Comparison of ENCODE assay signal across 29 mouse cellular contexts in genomic region chr5:118567395-118567794, GRCm38 (mm10). TPM values are rescaled to one million over a fixed set of nuclear protein-coding genes. Genes with fewer than 3 reads are reported as not detected.
DNase-seq lines count a peak whose midpoint lies in the region; ATAC-seq and TF ChIP-seq lines count a peak whose summit lies in the region.
"Had no signal": no experiment of that assay in that cellular context is flagged by ENCODE, and none has a peak within 500 bp of the region (broad histone marks: within the 10 kb centered on the region; RNA-seq: fewer than 3 reads in every experiment).

No protein-coding gene starts in this region.

- H3K27me3 ChIP-seq in forebrain, embryonic 11.5 days (ENCODE audit: control insufficient read depth, insufficient read depth, low read length): no peaks in the 10 kb centered on the region
- H3K27me3 ChIP-seq in forebrain, embryonic 13.5 days: no peaks in the 10 kb centered on the region
- H3K27me3 ChIP-seq in neural tube, embryonic 12.5 days (replicated peaks): no peaks in the 10 kb centered on the region
- H3K27me3 ChIP-seq in forebrain, embryonic 14.5 days (replicated peaks; ENCODE audit: control insufficient read depth, insufficient read depth, low read length): no peaks in the 10 kb centered on the region
- H3K27me3 ChIP-seq: heart, embryonic 12.5 days; hindbrain, embryonic 13.5 days; liver, embryonic 15.5 days; neural tube, embryonic 15.5 days; stomach, embryonic 15.5 days had no signal

- H3K9me3 ChIP-seq in forebrain, embryonic 11.5 days (ENCODE audit: control insufficient read depth, low read length): no peaks in the 10 kb centered on the region
- no peaks in the 10 kb centered on the region for H3K9me3 ChIP-seq in forebrain, embryonic 13.5 days (replicated peaks)
- no peaks in the 10 kb centered on the region for H3K9me3 ChIP-seq in neural tube, embryonic 12.5 days
- no peaks in the 10 kb centered on the region for H3K9me3 ChIP-seq in forebrain, embryonic 14.5 days (replicated peaks; ENCODE audit: control insufficient read depth, low read length)
- H3K9me3 ChIP-seq: heart, embryonic 12.5 days; hindbrain, embryonic 13.5 days; liver, embryonic 15.5 days; neural tube, embryonic 15.5 days; stomach, embryonic 15.5 days had no signal

- H3K36me3 ChIP-seq in forebrain, embryonic 11.5 days (ENCODE audit: control insufficient read depth, insufficient read depth, low read length): no peaks in the 10 kb centered on the region
- H3K36me3 ChIP-seq in forebrain, embryonic 13.5 days (ENCODE audit: poor library complexity, severe bottlenecking): no peaks in the 10 kb centered on the region
- H3K36me3 ChIP-seq in neural tube, embryonic 12.5 days: no peaks in the 10 kb centered on the region
- H3K36me3 ChIP-seq in forebrain, embryonic 14.5 days (ENCODE audit: control insufficient read depth, insufficient read depth, low read length): no peaks in the 10 kb centered on the region
- H3K36me3 ChIP-seq: heart, embryonic 12.5 days; hindbrain, embryonic 13.5 days; neural tube, embryonic 15.5 days; stomach, embryonic 15.5 days had no signal

- no peak overlapping the region for H3K27ac ChIP-seq in forebrain, embryonic 11.5 days (ENCODE audit: low read depth, low read length)
- no peak overlapping the region for H3K27ac ChIP-seq in forebrain, embryonic 13.5 days
- H3K27ac ChIP-seq in neural tube, embryonic 12.5 days: no peak overlapping the region
- H3K27ac ChIP-seq in forebrain, embryonic 14.5 days (ENCODE audit: low read depth, low read length): no peak overlapping the region
- H3K27ac ChIP-seq in gastrocnemius, adult 2 months: no peak overlapping the region
- H3K27ac ChIP-seq: hindbrain, embryonic 13.5 days; liver, embryonic 15.5 days; neural tube, embryonic 15.5 days; stomach, embryonic 15.5 days had no signal

- TF ChIP-seq CTCF in gastrocnemius, adult 2 months (IDR thresholded peaks at IDR 0.05): no peak

- H3K4me2 ChIP-seq in forebrain, embryonic 11.5 days (ENCODE audit: low read depth, low read length, severe bottlenecking): 0 out of 2 replicates have a peak overlapping the region, but pooled peaks have one; percentile 6
- H3K4me2 ChIP-seq in forebrain, embryonic 13.5 days: no peak overlapping the region
- peak overlapping the region; percentile 24; the same call in 1 of the 2 replicates for H3K4me2 ChIP-seq in neural tube, embryonic 12.5 days (replicated peaks)
- H3K4me2 ChIP-seq in forebrain, embryonic 14.5 days (ENCODE audit: low read length): no peak overlapping the region
- H3K4me2 ChIP-seq: heart, embryonic 12.5 days; hindbrain, embryonic 13.5 days; liver, embryonic 15.5 days; lung, embryonic 14.5 days; neural tube, embryonic 15.5 days; stomach, embryonic 15.5 days had no signal

- H3K9ac ChIP-seq in forebrain, embryonic 11.5 days (ENCODE audit: low read length): no peak overlapping the region
- H3K9ac ChIP-seq in forebrain, embryonic 13.5 days: no peak overlapping the region
- H3K9ac ChIP-seq in neural tube, embryonic 12.5 days: no peak overlapping the region
- peak overlapping the region; percentile 29; the same call in 1 of the 2 replicates for H3K9ac ChIP-seq in forebrain, embryonic 14.5 days (ENCODE audit: low read length)
- H3K9ac ChIP-seq: heart, embryonic 12.5 days; hindbrain, embryonic 13.5 days; liver, embryonic 15.5 days; lung, embryonic 14.5 days; neural tube, embryonic 15.5 days; stomach, embryonic 15.5 days had no signal

- peak; percentile 62 for DNase-seq in forebrain, embryonic 11.5 days (ENCODE audit: low spot score)
- DNase-seq in neural tube, embryonic 10.5 days (ENCODE audit: extremely low spot score, low spot score): no peak
- DNase-seq in forebrain, embryonic 14.5 days (ENCODE audit: low spot score): no peak
- no peak for DNase-seq in gastrocnemius, adult 2 months
- no peak for DNase-seq in adrenal gland, adult 2 months
- DNase-seq: adrenal gland, adult 8-10 months; cerebellum, adult 2 months; gastrocnemius, postnatal 25 days; heart, adult 18-20 months; heart, postnatal 4 days; kidney, postnatal 14 days; layer of hippocampus, adult 9-11 months; lung, embryonic 14.5 days; lung, postnatal 14 days; retina, postnatal 1 day; right cerebral cortex, postnatal 25 days; thymus, adult 18-20 months; thymus, postnatal 36 days had no signal

- intact Hi-C loops in gastrocnemius, adult 2 months (cut with DNase I): no loop called here

- H3K4me3 ChIP-seq in forebrain, embryonic 11.5 days (ENCODE audit: low read depth, low read length): no peak overlapping the region
- H3K4me3 ChIP-seq in forebrain, embryonic 13.5 days: no peak overlapping the region
- H3K4me3 ChIP-seq in neural tube, embryonic 12.5 days: no peak overlapping the region
- H3K4me3 ChIP-seq in forebrain, embryonic 14.5 days (ENCODE audit: low read depth, low read length): no peak overlapping the region
- H3K4me3 ChIP-seq in gastrocnemius, adult 2 months: no peak overlapping the region
- H3K4me3 ChIP-seq: erythroblast, embryonic 14.5 days; heart, embryonic 12.5 days; hindbrain, embryonic 13.5 days; liver, embryonic 15.5 days; neural tube, embryonic 15.5 days; stomach, embryonic 15.5 days had no signal

- 4% methylated on average over 7 of the region's 7 CpGs for WGBS in forebrain, embryonic 11.5 days
- 10% methylated on average over 7 of the region's 7 CpGs for WGBS in forebrain, embryonic 13.5 days
- 16% methylated on average over 7 of the region's 7 CpGs for WGBS in neural tube, embryonic 12.5 days
- WGBS in forebrain, embryonic 14.5 days: 7% methylated on average over 7 of the region's 7 CpGs

- no peak for ATAC-seq in forebrain, embryonic 11.5 days (replicated peaks; ENCODE audit: low FRiP score)
- no peak for ATAC-seq in forebrain, embryonic 13.5 days
- ATAC-seq in neural tube, embryonic 12.5 days (ENCODE audit: low FRiP score, low read depth): no peak
- no peak for ATAC-seq in forebrain, embryonic 14.5 days
- ATAC-seq: activated CD4-positive, CD25-positive, alpha-beta regulatory T cell, adult 4 months; CD4-positive, CD25-positive, alpha-beta regulatory T cell, adult 4 months; intestine, embryonic 16.5 days had no signal

- H3K4me1 ChIP-seq in forebrain, embryonic 11.5 days (replicated peaks; ENCODE audit: control insufficient read depth, insufficient read depth, low read length): peaks cover 27% of the 10 kb centered on the region
- peaks cover 89% of the 10 kb centered on the region for H3K4me1 ChIP-seq in forebrain, embryonic 13.5 days
- peaks cover 75% of the 10 kb centered on the region for H3K4me1 ChIP-seq in neural tube, embryonic 12.5 days
- peaks cover 71% of the 10 kb centered on the region for H3K4me1 ChIP-seq in forebrain, embryonic 14.5 days (ENCODE audit: control insufficient read depth, insufficient read depth, low read length)

RNA-seq across cellular contexts. Expression of gene Med13l, which starts 6.9 kb away (rescaled TPM):
- polyA plus RNA-seq in forebrain, embryonic 11.5 days (2014; fragmentation: Nextera tagmentation; extraction: Ambion mirVana): 15.1 and 15.5 TPM in 2 replicates
- polyA plus RNA-seq in forebrain, embryonic 13.5 days (2015; fragmentation: Nextera tagmentation; extraction: Ambion mirVana): 17.8 and 18.6 TPM in 2 replicates
- 14.8 and 15.6 TPM in 2 replicates for polyA plus RNA-seq in neural tube, embryonic 12.5 days (2016; fragmentation: Nextera tagmentation; extraction: Ambion mirVana)
- polyA plus RNA-seq in forebrain, embryonic 14.5 days (2014; fragmentation: Nextera tagmentation; extraction: Ambion mirVana): 14.6 and 18.9 TPM in 2 replicates
- 10 to 100 TPM; 21.5 to 28.3 TPM for total RNA-seq in gastrocnemius, adult 2 months (2021)
- 10 to 100 TPM; 31.5 to 34.3 TPM for total RNA-seq in adrenal gland, adult 2 months (2021)
- 14.1 and 17.0 TPM in 2 replicates for polyA plus RNA-seq in adrenal gland, adult 2 months (2012; rRNA removed)

Comparison
In these comparisons a context has a peak if more than half of its experiments do, and no peak if none do; other contexts are left out.
1. H3K4me2 ChIP-seq: peak in forebrain, embryonic 11.5 days (single experiment) and neural tube, embryonic 12.5 days (single experiment); none in forebrain, embryonic 13.5 days (single experiment) and forebrain, embryonic 14.5 days (single experiment).